Mouse (Mus musculus) intestine, postnatal 0 days (tissue): ENCODE measurements at regions not wholly inside any gene's neighbourhood (a gene's known extent, or its start where the extent isn't known, plus 50 kb on each side); places are given as distances from the start of the nearest gene placed in this dataset.

Experiments used
- ATAC-seq: fragments of 200-750 bp; cut with Nextera tagmentation; 2 replicates; pipeline ENCODE4 v1.8.0; 2017; ENCODE audit warnings: mild to moderate bottlenecking, moderate TSS enrichment, moderate library complexity
- H3K27ac ChIP-seq: fragments of 300-500 bp; sonication (generic); 2 replicates; pipeline ENCODE4 v1.5.1; 2014; ENCODE audit warnings: mild to moderate bottlenecking, low read depth, low read length, moderate library complexity
- H3K27me3 ChIP-seq: fragments of 300-500 bp; sonication (generic); replicated peaks from 2 replicates; pipeline ENCODE4 v1.6.1; 2014; ENCODE audit warnings: low read length, mixed read lengths; ENCODE audit not compliant: control insufficient read depth, insufficient read depth
- H3K36me3 ChIP-seq: fragments of 300-500 bp; sonication (generic); 2 replicates; pipeline ENCODE4 v1.6.1; 2014; ENCODE audit warnings: mild to moderate bottlenecking, moderate library complexity; ENCODE audit not compliant: control insufficient read depth, insufficient read depth
- H3K4me1 ChIP-seq: fragments of 300-500 bp; sonication (generic); replicated peaks from 2 replicates; pipeline ENCODE4 v1.6.1; 2014; ENCODE audit warnings: antibody characterized with exemption, low read length, mixed read lengths; ENCODE audit not compliant: control insufficient read depth, insufficient read depth
- H3K4me2 ChIP-seq: fragments of 300-500 bp; sonication (generic); replicated peaks from 2 replicates; pipeline ENCODE4 v1.6.1; 2014; ENCODE audit warnings: low read depth, mild to moderate bottlenecking, moderate library complexity
- H3K4me3 ChIP-seq: fragments of 300-500 bp; sonication (generic); 2 replicates; pipeline ENCODE4 v1.5.1; 2014; ENCODE audit warnings: low read depth, low read length
- H3K9ac ChIP-seq: fragments of 300-500 bp; sonication (generic); 2 replicates; pipeline ENCODE4 v1.6.1; 2014; ENCODE audit warnings: mild to moderate bottlenecking, low read depth, low read length
- H3K9me3 ChIP-seq: fragments of 300-500 bp; sonication (generic); 2 replicates; pipeline ENCODE4 v1.6.1; 2016; ENCODE audit warnings: mixed run types; ENCODE audit not compliant: control insufficient read depth
- CTCF ChIP-seq: sonication (generic); IDR thresholded peaks from 2 replicates; pipeline ENCODE4 v1.5.1; 2016; ENCODE audit warnings: low read depth, mild to moderate bottlenecking, control low read depth, antibody characterized with exemption, moderate library complexity
- WGBS: fragments of 180-500 bp; shearing (Covaris S2); extraction: QIAGEN DNeasy Blood & Tissue Kit; methylation state at CpG from one replicate; pipeline ENCODE4 v1.1.7; 2014; 5-methylcytosine and 5-hydroxymethylcytosine counted together

GRCm38 (mm10) chr5:138875180-138876076 lies 55.5 kb downstream of the Gm5294 start:
- no peaks in the 10 kb centered on the region for H3K9me3 ChIP-seq
- no peaks in the 10 kb centered on the region for H3K36me3 ChIP-seq
- 34% methylated on average over 24 of the region's 24 CpGs for WGBS
- TF ChIP-seq CTCF = 0 out of 2 replicates have a peak, but pooled peaks have one; percentile 12
- no peak overlapping the region for H3K4me3 ChIP-seq
- H3K9ac ChIP-seq = no peak overlapping the region
- peak; percentile 85 for ATAC-seq
- no peak overlapping the region for H3K4me2 ChIP-seq
- no peak overlapping the region for H3K27ac ChIP-seq
- H3K4me1 ChIP-seq = peaks cover 5% of the 10 kb centered on the region; the same call in 1 of the 2 replicates
- H3K27me3 ChIP-seq = no peaks in the 10 kb centered on the region

- no peak for ATAC-seq
- H3K4me1 ChIP-seq = no peaks in the 10 kb centered on the region; the same call in 1 of the 2 replicates
- no peak overlapping the region for H3K4me3 ChIP-seq
- H3K27ac ChIP-seq = no peak overlapping the region
- H3K27me3 ChIP-seq = no peaks in the 10 kb centered on the region
- WGBS = 63% methylated on average over 9 of the region's 9 CpGs
- H3K9me3 ChIP-seq = no peaks in the 10 kb centered on the region
- no peak overlapping the region for H3K4me2 ChIP-seq
- H3K9ac ChIP-seq = no peak overlapping the region
- no peaks in the 10 kb centered on the region for H3K36me3 ChIP-seq
- no peak for TF ChIP-seq CTCF
Observed at GRCm38 (mm10) chr5:138881649-138882226, 61.9 kb downstream of the Gm5294 start.

DNA sequence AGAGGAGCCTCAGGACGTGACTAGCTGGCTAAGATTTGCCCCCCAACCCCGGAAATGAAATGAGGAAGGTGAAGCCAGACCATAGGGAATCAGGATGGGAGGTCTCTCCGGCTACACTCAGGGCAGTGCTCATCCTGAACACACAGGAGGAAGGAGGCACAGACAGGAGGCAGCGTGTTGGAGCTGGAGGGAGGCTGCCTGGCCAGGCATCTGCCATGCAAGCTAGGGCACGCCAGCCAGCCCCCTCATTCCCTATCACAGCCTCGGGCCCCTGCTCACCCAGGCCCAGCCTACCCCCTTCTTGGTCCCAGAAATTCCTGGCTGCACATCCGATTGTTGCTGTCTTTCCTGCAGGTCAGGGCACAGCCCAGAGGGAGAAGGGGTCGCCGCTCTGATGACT lies 63.7 kb downstream of the Gm5294 start:
- no peak for ATAC-seq
- 78% methylated on average over 9 of the region's 9 CpGs for WGBS
- no peak overlapping the region for H3K9ac ChIP-seq
- no peaks in the 10 kb centered on the region for H3K36me3 ChIP-seq
- no peaks in the 10 kb centered on the region for H3K27me3 ChIP-seq
- no peaks in the 10 kb centered on the region for H3K9me3 ChIP-seq
- H3K4me2 ChIP-seq = no peak overlapping the region
- no peak overlapping the region for H3K4me3 ChIP-seq
- H3K4me1 ChIP-seq = no peaks in the 10 kb centered on the region
- no peak overlapping the region for H3K27ac ChIP-seq
- no peak for TF ChIP-seq CTCF

DNA sequence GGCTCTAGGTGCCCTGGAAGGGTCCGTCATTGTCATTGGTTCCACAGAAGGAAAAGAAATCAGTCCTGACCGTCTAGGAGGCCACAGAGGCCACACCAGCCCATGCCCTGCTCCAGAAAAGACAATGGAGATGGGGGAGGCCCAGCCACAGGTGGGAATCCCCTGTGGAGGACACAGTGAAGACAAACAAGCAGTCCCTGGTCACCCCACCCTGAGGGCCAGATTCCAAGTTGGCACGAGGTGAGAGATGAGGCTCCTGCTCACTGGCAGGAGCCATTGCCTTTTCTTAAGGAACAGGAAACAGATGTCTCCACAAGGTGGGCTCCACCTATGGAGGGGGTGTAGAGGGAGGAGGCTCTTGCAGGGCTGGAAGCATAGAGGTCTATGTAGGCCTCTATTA lies 66.0 kb downstream of the Gm5294 start:
- no peak overlapping the region for H3K27ac ChIP-seq
- H3K9ac ChIP-seq = no peak overlapping the region
- H3K27me3 ChIP-seq = no peaks in the 10 kb centered on the region
- no peak overlapping the region for H3K4me3 ChIP-seq
- H3K9me3 ChIP-seq = no peaks in the 10 kb centered on the region
- no peaks in the 10 kb centered on the region for H3K4me1 ChIP-seq
- ATAC-seq = no peak
- no peak for TF ChIP-seq CTCF
- WGBS = 70% methylated on average over 3 of the region's 3 CpGs
- no peak overlapping the region for H3K4me2 ChIP-seq
- H3K36me3 ChIP-seq = no peaks in the 10 kb centered on the region

DNA sequence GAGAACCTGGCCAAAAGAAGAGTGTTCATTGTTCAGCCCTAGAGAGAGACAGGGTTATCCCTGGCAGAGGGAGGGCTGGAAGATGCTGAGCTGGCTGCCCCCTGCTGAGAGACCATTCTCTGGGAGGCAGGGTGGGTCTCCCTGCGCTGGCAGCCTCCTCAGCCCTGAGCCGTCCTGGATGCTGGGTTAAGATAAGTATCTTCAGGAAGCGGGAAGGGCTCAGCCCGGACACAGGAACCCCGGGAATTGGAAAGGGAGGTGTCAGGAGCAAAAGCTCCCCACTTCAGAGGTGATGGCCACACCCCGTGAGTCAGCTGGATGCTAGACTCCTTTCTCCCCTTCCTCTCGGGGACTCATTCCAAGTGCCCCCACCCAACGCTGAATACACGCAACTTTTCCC lies 68.9 kb downstream of the Gm5294 start:
- Histone ChIP-seq H3K9ac (no peak overlapping the region), H3K4me1 (no peaks in the 10 kb centered on the region), H3K27ac (no peak overlapping the region), H3K4me3 (no peak overlapping the region), H3K9me3 (0 out of 2 replicates have a peak, but pooled peaks cover 3% of the 10 kb centered on the region), H3K36me3 (no peaks in the 10 kb centered on the region), H3K27me3 (no peaks in the 10 kb centered on the region), H3K4me2 (no peak overlapping the region)
- TF ChIP-seq CTCF = no peak
- 65% methylated on average over 9 of the region's 9 CpGs for WGBS
- no peak for ATAC-seq

- H3K36me3 ChIP-seq = no peaks in the 10 kb centered on the region
- 77% methylated on average over 5 of the region's 5 CpGs for WGBS
- H3K9ac ChIP-seq = no peak overlapping the region
- no peak for TF ChIP-seq CTCF
- H3K4me1 ChIP-seq = no peaks in the 10 kb centered on the region
- no peaks in the 10 kb centered on the region for H3K27me3 ChIP-seq
- ATAC-seq = no peak
- H3K27ac ChIP-seq = no peak overlapping the region
- 0 out of 2 replicates have a peak, but pooled peaks cover 3% of the 10 kb centered on the region for H3K9me3 ChIP-seq
- H3K4me2 ChIP-seq = no peak overlapping the region
- H3K4me3 ChIP-seq = no peak overlapping the region
Observed at GRCm38 (mm10) chr5:138889760-138890159, 69.9 kb downstream of the Gm5294 start.
